In genomic region chr5:122526878-122527730, GRCm38 (mm10) we compare ENCODE assay signal across 8 mouse cellular contexts. TPM values are rescaled to one million over a fixed set of nuclear protein-coding genes. Genes with fewer than 3 reads are reported as not detected.
DNase-seq lines count a peak whose midpoint lies in the region; ATAC-seq lines count a peak whose summit lies in the region.

No protein-coding gene starts in this region.

- H3K27ac ChIP-seq in heart, embryonic 13.5 days (replicated peaks), result peak overlapping the region; percentile 96
- H3K27ac ChIP-seq in midbrain, embryonic 15.5 days, result peak overlapping the region; percentile 49; the same call in 1 of the 2 replicates

- peaks cover 8% of the 10 kb centered on the region; the same call in 1 of the 2 replicates for H3K36me3 ChIP-seq in heart, embryonic 13.5 days
- no peaks in the 10 kb centered on the region for H3K36me3 ChIP-seq in midbrain, embryonic 15.5 days (replicated peaks)

- H3K4me2 ChIP-seq in heart, embryonic 13.5 days, result peak overlapping the region; percentile 57
- H3K4me2 ChIP-seq in midbrain, embryonic 15.5 days, result no peak overlapping the region

- 47% methylated on average over 15 of the region's 15 CpGs for WGBS in heart, embryonic 13.5 days
- 74% methylated on average over 15 of the region's 15 CpGs for WGBS in midbrain, embryonic 15.5 days

- peaks cover 73% of the 10 kb centered on the region for H3K4me1 ChIP-seq in heart, embryonic 13.5 days
- H3K4me1 ChIP-seq in midbrain, embryonic 15.5 days, result peaks cover 5% of the 10 kb centered on the region; the same call in 1 of the 2 replicates

- peak overlapping the region; percentile 18; the same call in 1 of the 2 replicates for H3K4me3 ChIP-seq in heart, embryonic 13.5 days
- no peak overlapping the region for H3K4me3 ChIP-seq in midbrain, embryonic 15.5 days

- DNase-seq in gastrocnemius, postnatal 25 days, result peak; percentile 38
- no peak for DNase-seq in gastrocnemius, postnatal 10 days
- DNase-seq in kidney, postnatal 14 days, result peak; percentile 85
- no peak for DNase-seq in left cerebral cortex, adult 18-20 months (ENCODE audit: low spot score in 2 of 2)
- no peak for DNase-seq in left cerebral cortex, postnatal 25 days (ENCODE audit: low spot score in 2 of 2)
- DNase-seq in layer of hippocampus, adult 11-12 months (ENCODE audit: low spot score), result no peak

- no peaks in the 10 kb centered on the region for H3K27me3 ChIP-seq in heart, embryonic 13.5 days (replicated peaks)
- H3K27me3 ChIP-seq in midbrain, embryonic 15.5 days (replicated peaks), result no peaks in the 10 kb centered on the region

- H3K9ac ChIP-seq in heart, embryonic 13.5 days, result peak overlapping the region; percentile 77
- H3K9ac ChIP-seq in midbrain, embryonic 15.5 days, result no peak overlapping the region

- no peak for ATAC-seq in heart, embryonic 13.5 days (ENCODE audit: extremely low read depth, insufficient number of reproducible peaks, low FRiP score, low TSS enrichment)
- ATAC-seq in midbrain, embryonic 15.5 days (replicated peaks), result no peak

- H3K9me3 ChIP-seq in heart, embryonic 13.5 days, result no peaks in the 10 kb centered on the region
- no peaks in the 10 kb centered on the region for H3K9me3 ChIP-seq in midbrain, embryonic 15.5 days

- intact Hi-C loops in left cerebral cortex, postnatal 25 days (cut with DNase I), result no loop called here

RNA-seq across cellular contexts. Expression of gene Atp2a2, which starts 25.1 kb away (rescaled TPM):
- 100 to 1,000 TPM; 101 to 561 TPM for total RNA-seq in gastrocnemius, postnatal 25 days (2021)
- 100 to 1,000 TPM; 156 to 181 TPM for total RNA-seq in gastrocnemius, postnatal 10 days (2021)
- polyA plus RNA-seq in heart, embryonic 13.5 days (2015; fragmentation: Nextera tagmentation; extraction: Ambion mirVana), result 221 and 227 TPM in 2 replicates
- 46.3 and 47.7 TPM in 2 replicates for polyA plus RNA-seq in midbrain, embryonic 15.5 days (2015; fragmentation: Nextera tagmentation; extraction: Ambion mirVana)
- total RNA-seq in left cerebral cortex, adult 18-20 months (2021), result 100 to 1,000 TPM; 672 to 715 TPM
- total RNA-seq in left cerebral cortex, postnatal 25 days (2021), result 100 to 1,000 TPM; 748 to 749 TPM

Comparison
In these comparisons a context has a peak if more than half of its experiments do, and no peak if none do; other contexts are left out.
1. DNase-seq: peak in gastrocnemius, postnatal 25 days (single experiment) and kidney, postnatal 14 days (single experiment); none in gastrocnemius, postnatal 10 days (single experiment), left cerebral cortex, adult 18-20 months (0 of 2), left cerebral cortex, postnatal 25 days (0 of 2) and layer of hippocampus, adult 11-12 months (single experiment).